Mouse (Mus musculus): ENCODE measurements around the gene Ric3. TPM values are rescaled to one million over a fixed set of nuclear protein-coding genes. Genes with fewer than 3 reads are reported as not detected.

The Ric3 gene
- polyA plus RNA-seq, 1 experiment from 2014 or later = 39.1 TPM

GRCm38 (mm10) chr7:108985934-108986708 lies 97.0 kb downstream of the Ric3 start:
- ATAC-seq (replicated peaks) = no peak
- Histone ChIP-seq H3K4me2 (no peak overlapping the region), H3K9me3 (no peaks in the 10 kb centered on the region), H3K27me3 (replicated peaks) (no peaks in the 10 kb centered on the region), H3K4me3 (no peak overlapping the region), H3K4me1 (no peaks in the 10 kb centered on the region), H3K36me3 (replicated peaks) (no peaks in the 10 kb centered on the region), H3K9ac (no peak overlapping the region), H3K27ac (no peak overlapping the region)
- 86% methylated on average over 2 of the region's 3 CpGs for WGBS

Other genes with a start within 250 kb of the Ric3 start
- not detected in 2 replicates for gene Olfr516, start 232.8 kb downstream of the Ric3 start, polyA plus RNA-seq (2015; fragmentation: Nextera tagmentation; extraction: Ambion mirVana)
- gene Olfr517, start 211.0 kb downstream of the Ric3 start, polyA plus RNA-seq (2015; fragmentation: Nextera tagmentation; extraction: Ambion mirVana) = not detected in 2 replicates
- gene Olfr518, start 198.3 kb downstream of the Ric3 start, polyA plus RNA-seq (2015; fragmentation: Nextera tagmentation; extraction: Ambion mirVana) = not detected in 2 replicates
- not detected in 2 replicates for gene Olfr519, start 188.9 kb downstream of the Ric3 start, polyA plus RNA-seq (2015; fragmentation: Nextera tagmentation; extraction: Ambion mirVana)
- not detected in 2 replicates for gene Nlrp10, start 153.2 kb downstream of the Ric3 start, polyA plus RNA-seq (2015; fragmentation: Nextera tagmentation; extraction: Ambion mirVana)
- gene Eif3f, start 148.9 kb downstream of the Ric3 start, polyA plus RNA-seq (2015; fragmentation: Nextera tagmentation; extraction: Ambion mirVana) = 71.6 and 80.4 TPM in 2 replicates
- 57.0 and 63.1 TPM in 2 replicates for gene Tub, start 133.0 kb downstream of the Ric3 start, polyA plus RNA-seq (2015; fragmentation: Nextera tagmentation; extraction: Ambion mirVana)
- 153 and 155 TPM in 2 replicates for gene Lmo1, start 91.9 kb upstream of the Ric3 start, polyA plus RNA-seq (2015; fragmentation: Nextera tagmentation; extraction: Ambion mirVana)